Mouse (Mus musculus) testis, adult 2 months (tissue): ENCODE measurements around the gene Ppp1r8.

ENCODE experiments used
- CTCF ChIP-seq: fragments of 200-500 bp; IDR thresholded peaks from 2 replicates; pipeline ENCODE4 v1.5.1; 2012; ENCODE audit warnings: low read depth, mild to moderate bottlenecking, inconsistent platforms, low read length, moderate library complexity; ENCODE audit not compliant: control insufficient read depth, insufficient read depth, insufficient replicate concordance
- POLR2A ChIP-seq: fragments of 200-500 bp; IDR thresholded peaks from 2 replicates; pipeline ENCODE4 v1.6.1; 2012; ENCODE audit warnings: low read depth, mild to moderate bottlenecking, inconsistent platforms, low read length, moderate library complexity; ENCODE audit not compliant: control insufficient read depth

DNA sequence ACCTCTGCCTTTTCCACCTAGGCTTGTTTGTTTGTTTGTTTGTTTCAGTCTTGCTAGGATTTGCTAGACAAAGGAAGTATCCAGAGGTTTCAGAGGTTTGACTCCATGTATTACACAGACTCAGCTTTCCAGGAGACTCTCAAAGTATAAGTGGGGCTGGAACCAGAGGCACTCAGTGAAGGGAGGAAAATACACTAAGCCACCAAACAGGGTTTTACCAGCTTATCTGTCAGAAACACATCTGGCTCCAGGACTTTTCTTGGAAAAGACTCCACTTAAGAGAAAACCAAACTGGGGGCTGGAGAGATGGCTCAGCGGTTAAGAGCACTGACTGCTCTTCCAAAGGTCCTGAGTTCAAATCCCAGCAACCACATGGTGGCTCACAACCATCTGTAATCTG lies 17.9 kb upstream of the Ppp1r8 start:
- TF ChIP-seq POLR2A (no peak), CTCF (no peak)
